Comparison of ENCODE assay signal across 25 mouse cellular contexts in the genomic region with DNA sequence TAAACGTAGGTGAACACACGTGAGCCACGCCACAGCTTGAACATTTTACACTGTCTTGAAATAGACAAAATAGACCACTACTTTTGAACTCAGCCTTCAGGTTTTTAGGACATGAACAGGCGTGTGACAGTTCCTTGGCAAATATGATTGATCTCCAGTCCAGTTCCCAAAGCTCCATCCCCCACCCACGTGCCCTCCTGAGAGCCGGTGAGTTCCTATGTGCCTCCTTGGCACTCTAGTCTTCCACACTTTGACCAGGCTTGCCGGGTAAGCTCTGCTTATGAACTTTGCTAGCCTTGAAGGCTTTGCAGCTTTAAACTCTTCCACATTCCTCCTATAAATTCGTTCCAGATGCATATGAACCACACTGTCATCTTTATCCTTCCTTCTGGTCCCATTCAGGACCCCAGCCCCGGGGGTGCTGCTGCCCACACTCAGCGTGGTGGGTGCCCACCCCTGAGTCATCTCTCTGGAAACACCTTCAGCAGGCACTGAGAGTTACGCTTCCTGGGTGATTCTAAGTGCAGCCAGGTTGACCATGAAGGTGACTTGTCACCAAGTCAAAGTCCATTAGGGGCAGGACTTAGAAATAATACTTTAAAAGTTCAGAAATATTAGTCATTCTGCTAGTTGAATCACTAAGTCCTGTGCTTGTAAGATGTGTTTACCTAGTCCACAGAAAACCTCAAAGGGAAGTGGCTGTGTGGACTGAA. TPM values are rescaled to one million over a fixed set of nuclear protein-coding genes. Genes with fewer than 3 reads are reported as not detected.
A peak's percentile ranks its signal among the peaks of the same experiment; 100 is the strongest.
DNase-seq lines count a peak whose midpoint lies in the region; ATAC-seq and TF ChIP-seq lines count a peak whose summit lies in the region.
"Had no signal": no experiment of that assay in that cellular context is flagged by ENCODE, and none has a peak within 500 bp of the region (broad histone marks: within the 10 kb centered on the region; RNA-seq: fewer than 3 reads in every experiment).

No protein-coding gene starts in this region.

- no peak overlapping the region for H3K4me2 ChIP-seq in heart, embryonic 11.5 days
- H3K4me2 ChIP-seq in kidney, postnatal 0 days (ENCODE audit: low read length): no peak overlapping the region
- no peak overlapping the region for H3K4me2 ChIP-seq in intestine, embryonic 15.5 days (replicated peaks)
- H3K4me2 ChIP-seq: hindbrain, embryonic 13.5 days had no signal

- WGBS in heart, embryonic 11.5 days (ENCODE audit: insufficient replicate concordance): 83% methylated on average over 11 of the region's 11 CpGs
- 83% methylated on average over 11 of the region's 11 CpGs for WGBS in kidney, postnatal 0 days
- 87% methylated on average over 11 of the region's 11 CpGs for WGBS in intestine, embryonic 15.5 days

- H3K9me3 ChIP-seq in heart, embryonic 11.5 days (replicated peaks; ENCODE audit: control insufficient read depth, low read length): no peaks in the 10 kb centered on the region
- H3K9me3 ChIP-seq in kidney, postnatal 0 days (replicated peaks; ENCODE audit: low read length): no peaks in the 10 kb centered on the region
- no peaks in the 10 kb centered on the region for H3K9me3 ChIP-seq in intestine, embryonic 15.5 days
- H3K9me3 ChIP-seq: heart, embryonic 10.5 days; hindbrain, embryonic 13.5 days; midbrain, embryonic 10.5 days had no signal

- TF ChIP-seq CTCF in kidney, postnatal 0 days (IDR thresholded peaks at IDR 0.05; ENCODE audit: low read depth): no peak

- no peak overlapping the region for H3K9ac ChIP-seq in heart, embryonic 11.5 days (ENCODE audit: low read depth, low read length)
- H3K9ac ChIP-seq in kidney, postnatal 0 days (ENCODE audit: low read depth, low read length): no peak overlapping the region
- no peak overlapping the region for H3K9ac ChIP-seq in intestine, embryonic 15.5 days
- H3K9ac ChIP-seq: hindbrain, embryonic 13.5 days; liver, embryonic 14.5 days had no signal

- no peak overlapping the region for H3K4me3 ChIP-seq in heart, embryonic 11.5 days (ENCODE audit: low read depth, low read length)
- H3K4me3 ChIP-seq in kidney, postnatal 0 days (replicated peaks; ENCODE audit: low read depth, low read length): no peak overlapping the region
- no peak overlapping the region for H3K4me3 ChIP-seq in intestine, embryonic 15.5 days (replicated peaks)
- H3K4me3 ChIP-seq: erythroblast, embryonic 14.5 days; heart, embryonic 10.5 days; hindbrain, embryonic 13.5 days; midbrain, embryonic 10.5 days had no signal

- DNase-seq in heart, adult 11 months: peak; percentile 63
- no peak for DNase-seq in kidney, postnatal 0 days (ENCODE audit: low spot score)
- no peak for DNase-seq in kidney, postnatal 14 days
- no peak for DNase-seq in right cerebral cortex, postnatal 25 days
- DNase-seq: B cell, adult 2 months; cerebellum, adult 2 months; cerebellum, postnatal 14 days; gastrocnemius, postnatal 10 days; heart, postnatal 36 days; left cerebral cortex, postnatal 4 days; lung, adult 2 months; lung, postnatal 10 days; spleen, adult 18-20 months; thymus, adult 2 months; thymus, postnatal 36 days had no signal

- no peak for ATAC-seq in heart, embryonic 11.5 days (replicated peaks; ENCODE audit: insufficient number of reproducible peaks, low FRiP score, low TSS enrichment)
- no peak for ATAC-seq in kidney, postnatal 0 days (replicated peaks; ENCODE audit: low FRiP score, low read depth)
- peak; percentile 42; the same call in 1 of the 2 replicates for ATAC-seq in intestine, embryonic 15.5 days
- ATAC-seq in megakaryocyte, adult 5-6 weeks (ENCODE audit: poor library complexity, severe bottlenecking): no peak
- ATAC-seq: midbrain, embryonic 16.5 days had no signal

- 0 out of 2 replicates have a peak, but pooled peaks cover 2% of the 10 kb centered on the region for H3K36me3 ChIP-seq in heart, embryonic 11.5 days (ENCODE audit: control insufficient read depth, insufficient read depth, low read length)
- 0 out of 2 replicates have a peak, but pooled peaks cover 3% of the 10 kb centered on the region for H3K36me3 ChIP-seq in kidney, postnatal 0 days (ENCODE audit: insufficient read depth, low read length)
- H3K36me3 ChIP-seq in intestine, embryonic 15.5 days: no peaks in the 10 kb centered on the region

- no peaks in the 10 kb centered on the region for H3K4me1 ChIP-seq in heart, embryonic 11.5 days (ENCODE audit: control insufficient read depth, insufficient read depth, low read length)
- no peaks in the 10 kb centered on the region; the same call in 1 of the 2 replicates for H3K4me1 ChIP-seq in kidney, postnatal 0 days (replicated peaks; ENCODE audit: insufficient read depth, low read length)
- no peaks in the 10 kb centered on the region for H3K4me1 ChIP-seq in intestine, embryonic 15.5 days (replicated peaks)
- H3K4me1 ChIP-seq: heart, embryonic 10.5 days; midbrain, embryonic 10.5 days had no signal

- H3K27ac ChIP-seq in heart, embryonic 11.5 days (ENCODE audit: low read depth, low read length): no peak overlapping the region
- peak overlapping the region; percentile 54 for H3K27ac ChIP-seq in kidney, postnatal 0 days
- no peak overlapping the region for H3K27ac ChIP-seq in intestine, embryonic 15.5 days
- H3K27ac ChIP-seq: heart, embryonic 10.5 days; hindbrain, embryonic 13.5 days; liver, embryonic 14.5 days; macrophage; midbrain, embryonic 10.5 days had no signal

- H3K27me3 ChIP-seq in heart, embryonic 11.5 days (ENCODE audit: control insufficient read depth, insufficient read depth, low read length): no peaks in the 10 kb centered on the region
- H3K27me3 ChIP-seq in kidney, postnatal 0 days (ENCODE audit: insufficient read depth, low read length): no peaks in the 10 kb centered on the region
- H3K27me3 ChIP-seq in intestine, embryonic 15.5 days (replicated peaks): no peaks in the 10 kb centered on the region
- H3K27me3 ChIP-seq: hindbrain, embryonic 13.5 days had no signal

RNA-seq across cellular contexts. Expression of gene Dcun1d4, which starts 57.9 kb away (rescaled TPM):
- polyA plus RNA-seq in heart, embryonic 11.5 days (2014; fragmentation: Nextera tagmentation; extraction: Ambion mirVana): 22.2 and 22.6 TPM in 2 replicates
- polyA plus RNA-seq in kidney, postnatal 0 days (2015; fragmentation: Nextera tagmentation; extraction: Ambion mirVana): 22.0 and 23.8 TPM in 2 replicates
- polyA plus RNA-seq in intestine, embryonic 15.5 days (2015; fragmentation: Nextera tagmentation; extraction: Ambion mirVana): 18.0 and 20.9 TPM in 2 replicates
- 2.9 and 4.7 TPM in 2 replicates for total RNA-seq in megakaryocyte, adult 5-6 weeks (2015)
- total RNA-seq in megakaryocyte, adult 5-6 weeks (2017): 1.5 and 3.0 TPM in 2 replicates
- polyA plus RNA-seq: erythroblast, embryonic 14.5 days had no signal
